Mouse (Mus musculus): ENCODE data around the gene Usp30.

Usp30 gene

GRCm38 (mm10) chr5:114154765-114155164 is 89.5 kb downstream of the Usp30 start:
- no peak for DNase-seq (ENCODE audit: extremely low spot score, low read depth, low spot score)

DNA sequence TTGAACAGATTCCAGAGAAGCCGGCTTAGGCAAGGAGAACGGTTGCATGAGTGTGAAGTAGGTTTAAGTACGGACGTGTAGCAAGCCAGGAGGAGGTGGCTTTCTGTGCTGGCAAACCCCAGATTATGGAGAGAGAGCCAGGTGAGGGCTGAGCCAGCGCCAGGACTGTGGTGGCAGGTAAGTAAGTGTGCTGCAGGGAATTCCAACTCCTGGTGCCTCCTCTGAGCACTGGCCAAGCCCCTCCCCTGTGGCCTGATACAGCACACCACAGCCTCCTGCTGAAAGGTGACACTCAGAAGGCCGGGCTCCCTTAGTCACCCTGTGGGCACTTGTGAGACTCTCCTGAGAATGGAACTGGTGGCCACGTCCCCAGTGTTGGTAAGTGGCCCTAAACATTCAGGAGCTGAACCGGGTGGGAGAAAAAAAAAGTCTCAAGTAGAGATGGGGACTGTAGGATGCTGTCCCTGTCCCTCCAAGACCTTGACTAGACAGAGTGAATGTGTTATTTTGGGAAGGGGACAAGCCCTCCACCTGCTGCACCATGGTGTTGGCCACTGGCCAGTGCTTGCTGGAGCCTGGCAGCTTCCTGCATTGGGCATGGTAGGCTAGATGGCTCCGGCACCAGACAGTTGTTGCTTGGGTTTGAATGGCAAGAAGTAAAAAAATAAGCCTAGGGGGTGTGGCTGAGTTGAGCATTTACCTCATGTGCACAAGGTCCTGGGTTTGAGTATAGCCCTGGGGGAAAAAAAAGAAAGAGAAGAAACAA is 90.1 kb downstream of the Usp30 start:
- DNase-seq (ENCODE audit: extremely low spot score, low read depth, low spot score): no peak

DNA sequence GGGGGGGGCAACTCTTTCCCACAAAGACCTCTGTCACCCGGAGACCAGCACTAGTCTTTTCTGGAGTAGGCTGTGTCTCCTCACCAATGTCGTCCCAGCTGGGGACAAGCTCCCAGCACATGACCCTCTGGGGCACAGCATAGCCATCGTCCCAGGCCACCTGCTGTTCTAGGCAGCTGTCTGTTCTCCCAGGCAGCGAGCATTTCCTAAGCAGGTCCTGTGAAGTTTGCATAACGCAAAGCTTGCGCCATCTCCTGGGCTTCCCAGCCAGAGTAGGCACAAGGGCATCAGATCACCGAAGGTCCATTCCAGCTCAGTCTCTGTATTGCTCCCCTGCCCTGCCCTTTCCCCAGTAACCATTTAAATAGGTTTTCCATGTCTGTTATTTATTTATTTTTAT is 92.0 kb downstream of the Usp30 start:
- no peak for DNase-seq (ENCODE audit: extremely low spot score, low read depth, low spot score)

DNA sequence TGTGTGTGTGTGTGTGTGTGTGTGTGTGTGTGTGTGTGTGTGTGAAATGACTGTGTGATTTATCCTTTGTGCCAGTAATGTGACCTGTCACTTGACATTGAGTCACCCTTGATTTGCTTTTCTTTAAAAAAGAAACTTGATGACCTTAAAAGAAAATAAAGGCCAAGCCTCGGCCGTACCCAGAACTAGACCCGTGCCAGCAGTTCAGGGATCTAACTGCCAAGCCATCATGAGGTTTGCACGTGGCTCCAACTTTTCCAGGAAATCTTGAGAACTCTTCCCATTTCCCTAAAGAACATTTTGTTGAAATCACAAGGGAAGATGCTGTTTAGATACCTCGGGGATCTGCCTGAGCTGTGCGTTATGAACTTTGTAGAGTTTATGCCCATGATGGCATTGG is 96.2 kb downstream of the Usp30 start:
- DNase-seq (ENCODE audit: extremely low spot score, low read depth, low spot score): no peak

DNA sequence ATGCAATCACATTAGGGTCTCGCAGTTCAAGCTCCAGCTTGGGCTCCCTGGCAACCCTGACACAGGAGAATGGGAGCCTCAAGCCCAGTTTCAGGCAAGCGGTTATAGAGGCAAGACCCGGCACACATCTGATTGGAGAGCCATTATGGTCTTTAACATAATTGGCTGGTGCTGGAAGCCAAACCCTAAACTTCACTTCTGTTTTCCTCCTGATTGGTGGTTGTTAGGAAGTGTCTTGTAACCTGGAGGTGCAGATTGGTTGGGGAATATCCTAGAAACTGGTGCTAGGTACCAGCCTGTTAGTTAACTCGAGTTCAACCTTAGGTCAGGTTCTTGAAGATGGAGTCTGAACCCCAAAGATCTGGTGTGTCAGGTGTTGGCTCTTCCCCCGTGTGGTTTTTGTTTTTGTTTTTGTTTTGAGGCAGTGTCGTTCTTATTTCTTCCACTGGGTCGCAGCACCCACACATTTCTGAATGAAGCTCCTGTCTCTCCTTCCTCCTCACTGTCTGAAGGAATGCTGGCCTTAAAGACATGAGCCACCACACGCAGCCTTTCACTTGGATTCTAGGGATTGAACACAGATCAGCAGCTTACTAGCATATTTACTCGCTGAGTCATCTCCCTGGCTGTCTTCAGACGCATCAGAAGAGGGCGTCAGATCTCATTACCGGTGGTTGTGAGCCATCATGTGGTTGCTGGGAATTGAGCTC is 97.0 kb downstream of the Usp30 start:
- DNase-seq (ENCODE audit: extremely low spot score, low read depth, low spot score): no peak

DNA sequence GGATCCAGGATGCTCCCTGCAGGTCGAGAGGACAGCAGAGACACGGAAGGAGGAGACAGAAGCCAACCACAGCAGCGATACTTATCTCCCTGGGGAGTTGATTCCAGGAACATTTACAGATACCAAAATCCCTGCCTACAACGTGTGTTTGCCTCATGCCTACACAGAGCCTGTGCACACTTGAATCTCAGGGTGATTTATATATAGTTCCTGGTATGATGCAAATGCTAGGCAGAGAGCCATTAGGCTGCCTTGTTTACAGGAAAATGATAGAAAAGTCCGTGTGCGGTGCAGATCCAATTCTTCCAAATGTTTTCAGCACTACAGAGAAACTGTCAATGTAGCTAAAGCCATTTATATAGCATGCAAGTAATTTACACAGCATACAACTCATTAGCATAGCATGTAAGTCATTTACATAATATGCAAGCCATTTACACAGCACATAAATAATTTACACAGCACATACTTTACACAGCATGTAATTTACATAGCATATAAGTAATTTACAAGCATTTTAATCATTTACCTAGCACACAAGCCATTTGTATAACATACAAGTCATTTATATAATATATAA is 97.9 kb downstream of the Usp30 start:
- DNase-seq (ENCODE audit: extremely low spot score, low read depth, low spot score): no peak

DNA sequence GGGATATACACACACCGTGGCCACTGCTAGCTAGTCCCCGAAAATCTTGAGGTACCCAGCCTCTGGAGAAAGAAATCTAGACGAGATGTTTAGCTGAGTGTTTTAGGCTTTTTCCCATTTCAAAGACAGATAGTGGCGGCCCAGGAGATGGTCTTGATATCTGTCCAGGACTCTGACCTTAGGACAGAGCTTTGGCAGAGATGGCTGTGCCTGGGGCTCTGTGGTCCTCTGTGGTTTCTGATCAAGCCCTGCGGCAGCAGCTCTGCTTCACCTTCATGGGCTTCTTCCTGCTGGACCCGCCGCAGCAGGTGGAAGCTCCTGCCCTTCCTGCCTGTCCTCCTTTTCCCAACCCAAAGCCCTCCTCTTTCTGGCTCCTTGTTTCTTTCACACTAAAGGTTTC is 105.1 kb downstream of the Usp30 start:
- DNase-seq (ENCODE audit: extremely low spot score, low read depth, low spot score): no peak

- DNase-seq (ENCODE audit: extremely low spot score, low read depth, low spot score): no peak
These were observed 107.7 kb downstream of the Usp30 start for GRCm38 (mm10) chr5:114172936-114173335.

DNA sequence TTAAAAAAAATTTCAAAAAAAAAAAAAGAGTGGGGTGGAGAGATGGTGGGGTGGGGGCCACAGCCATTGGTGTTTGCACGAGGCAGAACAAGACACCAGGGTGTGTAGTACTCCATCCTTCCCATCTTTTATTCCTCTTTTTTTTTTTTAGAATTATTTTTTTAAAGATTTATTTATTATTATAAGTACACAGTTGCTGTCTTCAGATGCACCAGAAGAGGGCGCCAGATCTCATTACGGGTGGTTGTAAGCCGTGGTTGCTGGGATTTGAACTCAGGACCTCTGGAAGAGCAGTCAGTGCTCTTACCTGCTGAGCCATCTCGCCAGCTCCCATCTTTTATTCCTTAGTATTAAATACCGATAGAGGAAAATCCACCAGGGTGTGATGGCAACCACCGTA is 108.2 kb downstream of the Usp30 start:
- no peak for DNase-seq (ENCODE audit: extremely low spot score, low read depth, low spot score)

DNA sequence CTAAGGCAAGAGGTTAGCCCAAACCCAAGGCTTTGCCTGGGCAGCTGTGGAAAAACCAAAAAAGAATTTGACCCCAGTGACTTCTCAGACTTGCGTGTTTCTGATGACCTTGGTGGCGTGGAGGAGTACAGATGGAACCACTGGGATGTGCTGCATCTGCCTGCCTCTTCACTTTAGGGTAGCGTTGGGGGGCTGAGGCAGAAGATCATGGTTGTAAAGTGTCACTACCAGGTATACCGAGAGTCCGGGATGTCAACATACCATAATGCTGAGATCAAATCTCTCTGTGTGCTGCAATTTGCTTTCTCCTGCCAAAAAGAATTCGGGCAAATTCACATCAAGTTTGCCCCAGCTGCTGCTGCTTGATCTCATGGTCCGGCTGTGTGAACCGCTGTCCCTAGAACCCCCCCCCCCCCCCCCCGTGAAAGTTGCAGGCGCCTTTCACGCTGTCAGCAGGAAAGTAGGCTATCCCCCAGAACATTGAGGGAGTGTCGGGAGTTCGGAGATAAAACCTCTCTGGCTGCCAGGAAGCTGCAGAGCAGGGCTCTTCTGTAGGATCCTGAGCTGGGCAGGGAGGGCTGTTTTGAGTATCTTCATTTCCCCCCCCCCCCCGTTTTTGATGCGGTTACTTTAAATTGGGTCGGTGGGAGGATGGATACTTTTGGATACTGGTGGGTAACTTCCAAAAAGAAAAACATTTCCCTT is 108.8 kb downstream of the Usp30 start:
- no peak for DNase-seq (ENCODE audit: extremely low spot score, low read depth, low spot score)

Data from hindlimb bud, embryonic 11.5 days (tissue).